Mouse (Mus musculus): ENCODE results near the gene Gm20715.

DNA sequence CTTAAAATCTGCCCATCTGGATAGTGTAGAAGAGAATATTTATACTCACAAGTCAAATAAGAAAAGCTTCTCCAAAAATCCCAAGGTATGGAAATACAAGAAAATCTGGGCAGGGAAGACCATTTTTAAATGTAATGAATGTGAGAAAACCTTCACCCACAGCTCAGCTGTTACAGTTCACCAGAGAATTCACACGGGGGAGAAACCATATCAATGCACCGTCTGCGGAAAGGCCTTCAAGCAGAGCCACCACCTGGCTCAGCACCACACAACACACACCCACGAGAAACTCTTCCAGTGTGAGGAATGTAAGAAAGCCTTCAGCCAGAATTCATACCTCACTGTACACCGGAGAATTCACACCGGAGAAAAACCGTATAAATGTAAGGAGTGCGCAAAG is 31.6 kb upstream of the Gm20715 start:
- no peak for TF ChIP-seq CTCF (IDR thresholded peaks at IDR 0.05; ENCODE audit: low read depth)
- no peak for TF ChIP-seq EP300 (IDR thresholded peaks at IDR 0.05; ENCODE audit: low read depth)
